Mouse (Mus musculus) lung, postnatal 0 days (tissue): ENCODE results near the gene Nfia.

Experiments
- CTCF ChIP-seq: IDR thresholded peaks from 2 replicates; pipeline ENCODE4 v1.5.1; 2016; ENCODE audit warnings: antibody characterized with exemption, mild to moderate bottlenecking
- EP300 ChIP-seq: IDR thresholded peaks from 2 replicates; pipeline ENCODE4 v1.6.1; 2016; ENCODE audit warnings: antibody characterized with exemption, mild to moderate bottlenecking, control low read depth

DNA sequence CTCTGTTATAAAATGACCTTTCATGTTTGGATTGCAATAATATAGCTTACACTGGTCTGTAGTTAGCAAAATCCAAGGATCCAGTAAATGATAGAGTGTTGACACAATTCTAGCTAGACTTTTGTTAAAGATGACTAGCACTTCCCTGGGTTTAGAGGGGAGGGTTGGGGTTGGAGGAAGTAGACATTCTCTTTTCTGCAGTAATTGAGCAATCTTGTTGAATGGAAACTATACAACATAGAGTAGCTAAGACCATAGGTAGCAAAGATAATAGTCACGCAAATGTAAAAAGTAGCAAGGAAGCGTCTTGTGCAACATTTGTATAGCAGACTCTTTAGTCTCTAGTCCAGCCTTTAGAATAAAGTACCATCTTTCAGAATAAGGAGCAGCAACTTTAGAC is 163.8 kb downstream of the Nfia start:
- TF ChIP-seq CTCF: no peak
- TF ChIP-seq EP300: no peak
